Mouse (Mus musculus) stomach, postnatal 0 days (tissue): ENCODE results near the gene Cavin4.

ENCODE experiments used
- CTCF ChIP-seq: IDR thresholded peaks from 2 replicates; pipeline ENCODE4 v1.5.1; 2016; ENCODE audit warnings: antibody characterized with exemption, low read depth, mild to moderate bottlenecking, moderate library complexity
- EP300 ChIP-seq: optimal IDR thresholded peaks from 2 replicates; pipeline ENCODE3; 2016; ENCODE audit warnings: antibody characterized with exemption

DNA sequence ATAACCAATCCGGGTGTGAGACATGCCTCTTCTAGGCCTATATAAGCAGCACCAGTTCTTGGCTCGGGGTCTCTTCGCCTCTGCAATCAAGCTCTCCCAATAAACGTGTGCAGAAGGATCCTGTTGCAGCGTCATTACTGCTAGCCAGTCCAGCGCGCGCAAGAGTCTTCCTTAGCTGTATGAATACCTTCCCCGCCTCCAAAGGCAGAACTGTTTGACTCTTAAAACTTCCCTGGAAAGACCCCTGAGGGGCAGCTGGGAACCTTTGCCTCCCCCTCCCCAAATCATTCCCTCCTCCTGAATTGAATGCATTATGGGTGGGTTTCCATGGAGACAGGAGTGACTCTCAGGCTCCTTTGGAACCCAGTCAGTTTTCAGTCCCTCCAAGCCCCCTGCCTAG, 15.5 kb downstream of the Cavin4 start:
- TF ChIP-seq CTCF, result no peak
- TF ChIP-seq EP300, result no peak
